Mouse (Mus musculus): ENCODE results near the gene Pdzd2. TPM values are rescaled to one million over a fixed set of nuclear protein-coding genes. Genes with fewer than 3 reads are reported as not detected.

The Pdzd2 gene
- polyA plus RNA-seq, 1 experiment = 19.8 TPM

- no peak overlapping the region for H3K27ac ChIP-seq (ENCODE audit: insufficient read depth, low read length)
- H3K4me1 ChIP-seq (ENCODE audit: control insufficient read depth, insufficient read depth, low read length) = no peaks in the 10 kb centered on the region
- TF ChIP-seq CTCF (IDR thresholded peaks at IDR 0.05; ENCODE audit: extremely low read depth, insufficient read depth, low read length) = no peak
- TF ChIP-seq POLR2A (IDR thresholded peaks at IDR 0.05; ENCODE audit: extremely low read depth, insufficient read depth, low read length) = no peak
- no peak overlapping the region for H3K4me3 ChIP-seq (ENCODE audit: insufficient read depth, low read length)
Observed at GRCm38 (mm10) chr15:12473596-12473995, 266.1 kb downstream of the Pdzd2 start.

- no peak overlapping the region for H3K4me3 ChIP-seq (ENCODE audit: insufficient read depth, low read length)
- H3K27ac ChIP-seq (ENCODE audit: insufficient read depth, low read length) = no peak overlapping the region
- H3K4me1 ChIP-seq (ENCODE audit: control insufficient read depth, insufficient read depth, low read length) = no peaks in the 10 kb centered on the region
- no peak for TF ChIP-seq CTCF (IDR thresholded peaks at IDR 0.05; ENCODE audit: extremely low read depth, insufficient read depth, low read length)
Observed at GRCm38 (mm10) chr15:12472646-12473045, 267.1 kb downstream of the Pdzd2 start.

- Histone ChIP-seq H3K4me1 (ENCODE audit: control insufficient read depth, insufficient read depth, low read length) (no peaks in the 10 kb centered on the region), H3K27ac (ENCODE audit: insufficient read depth, low read length) (no peak overlapping the region), H3K4me3 (ENCODE audit: insufficient read depth, low read length) (no peak overlapping the region)
- no peak for TF ChIP-seq POLR2A (IDR thresholded peaks at IDR 0.05; ENCODE audit: extremely low read depth, insufficient read depth, low read length)
- TF ChIP-seq CTCF (IDR thresholded peaks at IDR 0.05; ENCODE audit: extremely low read depth, insufficient read depth, low read length) = no peak
Observed at GRCm38 (mm10) chr15:12470900-12471838, 268.6 kb downstream of the Pdzd2 start.

- no peak overlapping the region for H3K4me3 ChIP-seq (ENCODE audit: insufficient read depth, low read length)
- H3K27ac ChIP-seq (ENCODE audit: insufficient read depth, low read length) = no peak overlapping the region
- no peak for TF ChIP-seq POLR2A (IDR thresholded peaks at IDR 0.05; ENCODE audit: extremely low read depth, insufficient read depth, low read length)
- TF ChIP-seq CTCF (IDR thresholded peaks at IDR 0.05; ENCODE audit: extremely low read depth, insufficient read depth, low read length) = no peak
- H3K4me1 ChIP-seq (ENCODE audit: control insufficient read depth, insufficient read depth, low read length) = no peaks in the 10 kb centered on the region
Observed at GRCm38 (mm10) chr15:12468625-12469024, 271.1 kb downstream of the Pdzd2 start.

- Histone ChIP-seq H3K27ac (ENCODE audit: insufficient read depth, low read length) (no peak overlapping the region), H3K4me3 (ENCODE audit: insufficient read depth, low read length) (no peak overlapping the region), H3K4me1 (ENCODE audit: control insufficient read depth, insufficient read depth, low read length) (no peaks in the 10 kb centered on the region)
- TF ChIP-seq POLR2A (IDR thresholded peaks at IDR 0.05; ENCODE audit: extremely low read depth, insufficient read depth, low read length) (no peak), CTCF (IDR thresholded peaks at IDR 0.05; ENCODE audit: extremely low read depth, insufficient read depth, low read length) (no peak)
Observed at GRCm38 (mm10) chr15:12465748-12466147, 274.0 kb downstream of the Pdzd2 start.

GRCm38 (mm10) chr15:12456808-12457207, 282.9 kb downstream of the Pdzd2 start:
- no peak for TF ChIP-seq POLR2A (IDR thresholded peaks at IDR 0.05; ENCODE audit: extremely low read depth, insufficient read depth, low read length)
- no peak for TF ChIP-seq CTCF (IDR thresholded peaks at IDR 0.05; ENCODE audit: extremely low read depth, insufficient read depth, low read length)
- Histone ChIP-seq H3K4me3 (ENCODE audit: insufficient read depth, low read length) (no peak overlapping the region), H3K27ac (ENCODE audit: insufficient read depth, low read length) (no peak overlapping the region), H3K4me1 (ENCODE audit: control insufficient read depth, insufficient read depth, low read length) (peaks cover 3% of the 10 kb centered on the region)

GRCm38 (mm10) chr15:12453343-12453742, 286.4 kb downstream of the Pdzd2 start:
- Histone ChIP-seq H3K4me1 (ENCODE audit: control insufficient read depth, insufficient read depth, low read length) (peaks cover 6% of the 10 kb centered on the region), H3K27ac (ENCODE audit: insufficient read depth, low read length) (no peak overlapping the region), H3K4me3 (ENCODE audit: insufficient read depth, low read length) (no peak overlapping the region)
- TF ChIP-seq CTCF (IDR thresholded peaks at IDR 0.05; ENCODE audit: extremely low read depth, insufficient read depth, low read length) = no peak
- no peak for TF ChIP-seq POLR2A (IDR thresholded peaks at IDR 0.05; ENCODE audit: extremely low read depth, insufficient read depth, low read length)

DNA sequence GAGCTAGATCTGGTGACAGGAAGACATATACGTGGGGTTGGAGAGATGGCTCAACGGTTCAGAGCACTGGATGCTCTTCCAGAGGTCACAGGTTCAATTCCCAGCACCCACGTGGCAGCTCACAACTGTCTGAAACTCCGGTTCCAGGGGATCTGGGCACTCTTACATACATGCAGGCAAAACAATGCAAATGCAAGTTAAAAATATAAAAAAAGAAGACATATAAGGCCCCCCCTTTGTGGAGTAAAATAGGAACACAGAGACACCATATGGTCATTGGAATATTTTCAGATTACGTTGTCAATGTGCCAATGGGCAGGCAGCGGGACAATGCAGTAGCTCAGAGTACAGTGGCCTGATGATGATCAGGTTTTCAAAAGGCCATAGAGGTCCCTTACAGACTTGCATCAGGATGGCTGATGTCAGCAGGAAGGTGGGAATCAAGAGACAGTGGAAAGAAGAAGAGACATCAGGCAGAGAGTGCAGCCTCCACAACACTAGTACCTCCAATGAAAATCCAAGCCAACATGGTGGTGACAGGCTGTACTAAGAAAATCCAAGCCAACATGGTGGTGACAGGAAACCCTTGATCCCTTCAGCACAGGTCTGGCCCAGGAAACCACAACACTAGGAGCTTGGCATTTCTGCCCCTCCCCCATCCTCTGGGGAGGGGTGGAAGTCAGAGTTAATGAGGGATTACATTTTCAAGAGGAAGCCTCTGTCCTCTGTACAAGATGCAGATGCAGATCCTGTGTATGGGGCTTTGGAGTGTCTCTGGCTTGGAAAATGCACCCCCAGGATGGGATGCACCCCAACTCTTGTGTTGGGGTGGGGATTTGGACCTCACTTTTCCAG, 287.4 kb downstream of the Pdzd2 start:
- Histone ChIP-seq H3K4me1 (ENCODE audit: control insufficient read depth, insufficient read depth, low read length) (peaks cover 6% of the 10 kb centered on the region), H3K27ac (ENCODE audit: insufficient read depth, low read length) (no peak overlapping the region), H3K4me3 (ENCODE audit: insufficient read depth, low read length) (no peak overlapping the region)
- TF ChIP-seq CTCF (IDR thresholded peaks at IDR 0.05; ENCODE audit: extremely low read depth, insufficient read depth, low read length) (no peak), POLR2A (IDR thresholded peaks at IDR 0.05; ENCODE audit: extremely low read depth, insufficient read depth, low read length) (no peak)

GRCm38 (mm10) chr15:12451448-12451847, 288.3 kb downstream of the Pdzd2 start:
- TF ChIP-seq CTCF (IDR thresholded peaks at IDR 0.05; ENCODE audit: extremely low read depth, insufficient read depth, low read length) (no peak), POLR2A (IDR thresholded peaks at IDR 0.05; ENCODE audit: extremely low read depth, insufficient read depth, low read length) (no peak)
- H3K4me1 ChIP-seq (ENCODE audit: control insufficient read depth, insufficient read depth, low read length) = peaks cover 7% of the 10 kb centered on the region
- H3K4me3 ChIP-seq (ENCODE audit: insufficient read depth, low read length) = no peak overlapping the region
- no peak overlapping the region for H3K27ac ChIP-seq (ENCODE audit: insufficient read depth, low read length)
